Mouse (Mus musculus): ENCODE data around the gene Gm21188.
A peak's percentile ranks its signal among the peaks of the same experiment; 100 is the strongest.
"Not testable (repeated sequence)": the region's sequence is repeated elsewhere in the genome, so short reads cannot be mapped to it uniquely, and the experiment has no call there.

Gene Gm21188

GRCm38 (mm10) chr13:120026373-120026772, 25.6 kb downstream of the Gm21188 start:
- not testable (repeated sequence) for DNase-seq

DNA sequence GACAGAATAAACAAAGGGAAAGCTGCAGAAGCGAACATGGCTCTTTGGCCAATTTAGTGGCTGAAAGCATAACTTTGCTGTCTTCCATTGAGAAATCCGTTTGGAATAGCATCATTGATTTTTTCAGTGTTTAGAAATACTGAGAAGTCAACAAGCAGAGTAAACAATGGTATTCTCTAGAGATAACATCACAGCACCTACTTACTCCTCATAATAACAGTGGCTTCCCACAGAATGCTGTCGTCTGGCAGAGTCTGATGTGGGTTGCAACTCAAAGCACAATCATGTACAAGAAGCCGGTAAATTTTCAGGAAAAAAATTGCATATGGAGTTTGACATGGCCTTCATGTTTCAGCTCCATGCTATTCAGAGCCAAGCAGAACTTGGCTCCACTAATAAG, 26.4 kb downstream of the Gm21188 start:
- DNase-seq, result peak; percentile 22

GRCm38 (mm10) chr13:120025004-120025403, 27.0 kb downstream of the Gm21188 start:
- not testable (repeated sequence) for DNase-seq

DNA sequence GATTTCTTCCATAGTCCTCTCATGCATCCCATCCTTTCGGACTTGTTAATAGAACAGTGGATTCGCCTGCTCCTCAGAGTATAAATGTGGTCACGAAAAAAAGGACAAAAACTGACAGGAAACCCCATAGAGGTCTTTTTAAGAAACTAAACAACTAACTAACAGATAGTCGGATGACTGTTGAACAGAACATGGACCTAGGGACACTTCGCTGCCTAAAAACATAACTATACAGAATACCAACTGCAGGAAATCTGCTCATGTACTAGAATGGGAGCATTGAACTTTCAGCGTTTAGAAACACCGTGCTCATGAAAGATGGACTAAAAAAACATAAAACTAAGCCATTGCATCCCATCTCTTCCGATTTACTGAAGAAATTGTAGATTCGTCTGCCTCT, 27.4 kb downstream of the Gm21188 start:
- not testable (repeated sequence) for DNase-seq

DNA sequence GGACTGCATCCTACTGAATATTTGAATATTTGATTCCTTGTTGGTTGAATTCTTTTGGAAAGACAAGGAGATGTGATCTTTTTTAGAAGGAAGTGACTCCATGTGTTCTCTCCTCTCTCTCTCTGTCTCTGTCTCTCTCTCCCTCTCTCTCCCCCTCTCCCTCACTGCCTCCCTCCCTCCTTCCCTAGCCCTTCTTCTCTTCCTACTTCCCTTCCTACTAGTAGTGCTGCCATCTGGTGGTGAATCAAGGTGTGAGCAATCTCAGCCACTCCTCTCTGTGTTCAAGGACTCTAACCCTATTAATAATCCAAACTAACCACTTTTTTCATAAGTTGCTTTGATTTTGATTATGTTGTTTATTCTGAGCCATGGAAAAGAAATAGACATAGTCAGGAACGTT, 30.5 kb downstream of the Gm21188 start:
- not testable (repeated sequence) for DNase-seq

DNA sequence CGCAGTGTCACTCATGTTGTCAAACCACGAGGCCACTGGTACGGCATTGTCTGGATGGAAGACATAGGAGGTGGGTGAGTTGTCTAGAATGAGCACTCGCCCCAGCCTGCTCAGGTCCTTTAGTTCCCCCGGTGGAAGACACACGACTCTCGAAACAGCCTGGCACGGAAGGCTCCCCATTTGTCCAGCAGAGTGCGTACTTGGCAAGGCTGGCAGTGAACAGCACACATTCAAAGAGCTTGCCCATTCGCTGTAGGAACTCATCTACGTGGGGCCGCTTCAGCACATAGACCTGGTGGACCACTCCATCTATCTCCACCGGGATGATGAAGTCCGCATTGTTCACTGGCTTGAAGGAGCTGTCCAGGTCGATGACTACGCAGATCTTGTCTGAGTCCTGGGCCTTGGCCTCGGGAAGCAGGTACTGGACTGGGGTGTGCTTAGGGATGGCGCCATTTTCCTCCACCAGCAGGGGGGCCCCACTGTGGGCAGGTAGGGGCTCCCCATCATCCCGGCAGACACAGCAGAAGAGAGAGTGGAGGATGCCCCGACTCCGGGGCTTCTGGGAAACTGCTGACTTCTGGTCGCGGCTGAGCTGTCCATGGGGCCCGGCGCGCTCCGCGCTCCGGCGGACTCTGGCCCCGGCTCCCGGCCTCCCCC, 36.5 kb downstream of the Gm21188 start:
- not testable (repeated sequence) for DNase-seq

DNA sequence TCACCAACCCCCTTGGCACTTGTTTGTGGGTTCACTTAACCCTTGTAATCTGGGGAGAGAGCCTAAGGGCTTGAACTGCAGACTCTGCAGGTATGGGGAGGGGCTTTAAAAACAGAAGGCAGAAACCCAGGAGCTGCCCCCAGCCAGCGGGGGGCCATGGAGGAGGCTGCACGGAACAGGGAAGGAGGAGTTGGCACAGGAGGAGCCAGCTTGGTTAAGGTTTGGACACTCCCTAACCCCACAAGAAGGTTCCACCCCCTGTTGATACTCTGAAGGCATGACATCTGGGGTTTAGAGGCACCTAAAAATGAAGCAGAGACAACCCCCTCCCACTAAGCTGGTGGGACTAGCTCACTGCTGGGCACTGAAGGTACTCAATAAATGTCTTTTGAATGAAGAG, 38.0 kb downstream of the Gm21188 start:
- not testable (repeated sequence) for DNase-seq

- DNase-seq, result not testable (repeated sequence)
Observed at GRCm38 (mm10) chr13:120013544-120013943, 38.5 kb downstream of the Gm21188 start.

DNA sequence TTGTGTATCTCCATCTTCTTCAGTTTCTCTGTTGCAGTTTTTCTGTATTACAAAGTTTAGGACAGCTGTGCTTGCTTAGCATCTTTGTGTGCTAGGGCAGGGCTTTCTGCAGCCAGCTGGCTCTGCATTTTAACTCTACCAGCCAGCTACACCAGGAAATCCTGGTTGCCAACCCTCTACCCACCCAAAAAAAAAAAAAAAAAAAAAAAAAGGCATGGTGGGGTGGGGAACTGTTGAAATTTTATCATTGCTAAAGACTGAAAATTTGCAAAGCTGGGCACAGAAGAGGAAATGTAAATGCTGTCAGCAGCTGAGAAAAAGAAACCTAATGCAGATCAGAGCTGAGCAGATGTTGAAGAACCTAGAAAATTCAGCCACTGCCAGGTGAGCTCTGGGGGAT, 41.9 kb downstream of the Gm21188 start:
- DNase-seq, result not testable (repeated sequence)

GRCm38 (mm10) chr13:119999215-119999614, 52.8 kb downstream of the Gm21188 start:
- DNase-seq, result not testable (repeated sequence)

- not testable (repeated sequence) for DNase-seq
Observed at GRCm38 (mm10) chr13:119998442-119999086, 53.4 kb downstream of the Gm21188 start.

DNA sequence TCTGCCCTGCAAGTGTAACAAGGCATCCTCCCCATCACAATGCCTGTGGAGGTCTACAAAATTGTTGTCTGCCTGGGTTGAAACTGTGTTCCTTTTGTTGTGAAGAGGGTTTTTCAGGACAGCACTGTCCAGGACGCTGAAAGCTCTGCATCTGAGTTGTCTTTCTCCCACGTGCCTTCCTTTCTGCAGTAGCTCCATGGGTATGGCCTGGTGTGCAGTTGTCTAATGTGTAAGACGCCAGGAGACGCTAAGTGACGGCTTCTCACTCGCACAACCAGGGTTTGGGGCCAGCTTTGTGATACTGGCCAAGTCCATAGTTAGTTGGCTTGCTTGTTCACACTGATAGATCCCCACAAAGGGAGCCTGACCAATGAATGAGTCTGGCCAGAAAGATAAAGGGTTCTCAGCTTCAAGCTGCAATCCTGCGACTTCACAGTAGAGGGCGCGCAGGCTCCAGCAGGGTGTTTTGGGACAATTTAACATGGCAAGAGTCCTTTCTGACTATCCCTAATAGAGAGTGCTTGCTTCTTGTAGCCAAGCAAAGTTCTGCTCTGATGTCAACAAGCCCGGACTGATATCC, 60.0 kb downstream of the Gm21188 start:
- not testable (repeated sequence) for DNase-seq

DNA sequence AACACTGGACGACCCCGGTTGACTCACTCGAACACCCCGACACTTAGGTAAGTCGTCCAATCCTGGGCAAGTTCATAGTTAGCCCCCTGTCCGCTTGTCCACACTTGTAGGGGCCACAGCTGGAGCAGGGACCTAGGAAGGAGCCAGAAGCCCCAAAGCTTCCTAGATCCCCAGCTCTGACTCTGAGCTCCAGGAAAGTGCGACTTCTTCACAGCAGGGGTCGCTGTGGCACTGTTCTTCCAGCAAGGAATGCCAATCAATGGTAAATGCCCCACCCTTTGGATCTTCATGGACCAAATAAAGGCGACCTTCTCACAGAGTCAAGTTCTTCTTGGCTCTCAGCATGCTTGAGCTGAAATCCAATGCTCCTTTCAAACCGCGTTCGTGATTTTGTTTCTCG, 60.7 kb downstream of the Gm21188 start:
- DNase-seq, result not testable (repeated sequence)
